Mouse (Mus musculus) CH12.LX (cell line): Measurements from ENCODE around the gene 1700013G24Rik.

Experiments
- CHD2 ChIP-seq: IDR thresholded peaks from 2 replicates; pipeline ENCODE4 v1.6.1; 2011; ENCODE audit warnings: low read length, improper control_type of control experiment
- CTCF ChIP-seq, 2 experiments: IDR thresholded peaks in 1 of 2; conservative IDR thresholded peaks in 1 of 2; 2 replicates each; pipeline ENCODE4 v1.5.1; 2011 to 2012; ENCODE audit warnings: low read depth in 2 of 2, low read length in 2 of 2, improper control_type of control experiment in 1 of 2, inconsistent platforms in 1 of 2, mild to moderate bottlenecking in 1 of 2, moderate library complexity in 1 of 2
- EP300 ChIP-seq: IDR thresholded peaks from 2 replicates; pipeline ENCODE4 v1.6.1; 2011; ENCODE audit warnings: low read length, improper control_type of control experiment
- ETS1 ChIP-seq: conservative IDR thresholded peaks from 2 replicates; pipeline ENCODE4 v1.6.1; 2012; ENCODE audit warnings: low read depth, mild to moderate bottlenecking, inconsistent platforms, low read length, improper control_type of control experiment, moderate library complexity
- JUND ChIP-seq: conservative IDR thresholded peaks from 2 replicates; pipeline ENCODE4 v1.6.1; 2011; ENCODE audit warnings: low read depth, low read length, improper control_type of control experiment
- NELFE ChIP-seq: IDR thresholded peaks from 2 replicates; pipeline ENCODE4 v1.6.1; 2011; ENCODE audit warnings: low read depth, low read length, improper control_type of control experiment
- NRF1 ChIP-seq: IDR thresholded peaks from 2 replicates; pipeline ENCODE4 v1.6.1; 2014; ENCODE audit warnings: low read depth, mild to moderate bottlenecking, inconsistent platforms, low read length, improper control_type of control experiment, moderate library complexity
- POLR2A ChIP-seq: IDR thresholded peaks from 2 replicates; pipeline ENCODE4 v1.6.1; 2011; ENCODE audit warnings: low read depth, mild to moderate bottlenecking, improper control_type of control experiment, low read length
- POLR2AphosphoS2 ChIP-seq: IDR thresholded peaks from 2 replicates; pipeline ENCODE4 v1.6.1; 2011; ENCODE audit warnings: low read depth, low read length, improper control_type of control experiment
- RCOR1 ChIP-seq: conservative IDR thresholded peaks from 2 replicates; pipeline ENCODE4 v1.6.1; 2012; ENCODE audit warnings: low read depth, mild to moderate bottlenecking, inconsistent platforms, low read length, improper control_type of control experiment
- TBP ChIP-seq: conservative IDR thresholded peaks from 2 replicates; pipeline ENCODE4 v1.6.1; 2011; ENCODE audit warnings: low read depth, low read length, improper control_type of control experiment
- ZKSCAN1 ChIP-seq: IDR thresholded peaks from 2 replicates; pipeline ENCODE4 v1.6.1; 2012; ENCODE audit warnings: low read depth, inconsistent platforms, low read length, improper control_type of control experiment, borderline replicate concordance
- ZMIZ1 ChIP-seq: IDR thresholded peaks from 2 replicates; pipeline ENCODE4 v1.6.1; 2012; ENCODE audit warnings: low read depth, mild to moderate bottlenecking, inconsistent platforms, low read length, improper control_type of control experiment
- ZNF384 ChIP-seq: IDR thresholded peaks from 2 replicates; pipeline ENCODE4 v1.6.1; 2012; ENCODE audit warnings: low read depth, low read length, improper control_type of control experiment, inconsistent platforms

DNA sequence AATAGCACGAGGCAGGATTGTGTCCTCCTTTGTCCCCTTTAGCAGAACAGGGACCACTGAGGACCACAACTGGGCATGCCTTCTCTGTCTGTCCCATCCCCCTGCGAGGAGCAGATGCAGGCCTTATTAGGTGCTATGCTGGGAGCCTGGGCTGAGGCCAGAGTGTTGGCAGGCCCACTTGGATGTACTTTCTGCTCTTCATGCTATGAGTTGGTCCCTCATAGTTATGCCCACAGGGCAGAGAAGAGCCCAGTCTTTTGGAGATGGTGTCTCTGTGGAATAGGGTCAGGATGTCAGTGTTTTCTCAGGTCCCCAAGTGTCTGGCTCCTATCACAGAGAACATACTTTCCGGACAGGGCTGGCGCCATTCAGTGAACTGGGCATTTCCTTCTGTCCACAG lies 13.9 kb downstream of the 1700013G24Rik start:
- TF ChIP-seq CTCF (conservative IDR thresholded peaks at IDR 0.05 in 1 of 2, IDR thresholded peaks at IDR 0.05 in 1 of 2; ENCODE audit: low read depth in 2 of 2, low read length in 2 of 2) (no peak), POLR2AphosphoS2 (no peak), POLR2A (no peak), CHD2 (no peak), ZKSCAN1 (no peak), ZNF384 (no peak), JUND (no peak), EP300 (no peak), ETS1 (no peak), TBP (no peak), ZMIZ1 (no peak), NRF1 (no peak), NELFE (no peak), RCOR1 (no peak)
